Mouse (Mus musculus): ENCODE results near the gene S100a6.

GRCm38 (mm10) chr3:90621552-90621951 is 8.9 kb downstream of the S100a6 start:
- TF ChIP-seq GATA1 (IDR thresholded peaks at IDR 0.05; ENCODE audit: borderline replicate concordance, low read length): no peak
- TF ChIP-seq FLI1 (IDR thresholded peaks at IDR 0.05; ENCODE audit: low read length): no peak

Data from megakaryocyte, embryonic 14.5 days (primary cell).